Mouse (Mus musculus) ES-Bruce4 (cell line): ENCODE results near the gene Ext2. TPM values are rescaled to one million over a fixed set of nuclear protein-coding genes. Genes with fewer than 3 reads are reported as not detected.

ENCODE experiments used
- H3K27ac ChIP-seq: 2 replicates; pipeline ENCODE4 v1.5.1; 2012; ENCODE audit warnings: low read length, inconsistent platforms; ENCODE audit not compliant: insufficient read depth
- H3K27me3 ChIP-seq: 2 replicates; pipeline ENCODE4 v1.6.1; 2012; ENCODE audit warnings: mild to moderate bottlenecking, low read length, inconsistent platforms; ENCODE audit not compliant: control insufficient read depth, poor library complexity, insufficient read depth, severe bottlenecking
- H3K36me3 ChIP-seq: 2 replicates; pipeline ENCODE4 v1.6.1; 2012; ENCODE audit warnings: inconsistent platforms, mild to moderate bottlenecking, low read length, moderate library complexity; ENCODE audit not compliant: control insufficient read depth, poor library complexity, insufficient read depth, severe bottlenecking
- H3K4me1 ChIP-seq: one replicate; pipeline ENCODE4 v1.8.1; 2011; ENCODE audit warnings: low read length; ENCODE audit not compliant: control insufficient read depth, insufficient read depth
- H3K4me3 ChIP-seq: 2 replicates; pipeline ENCODE4 v1.5.1; 2011; ENCODE audit warnings: low read depth, mild to moderate bottlenecking, low read length
- H3K9ac ChIP-seq: 2 replicates; pipeline ENCODE4 v1.6.1; 2012; ENCODE audit warnings: low read depth, mild to moderate bottlenecking, inconsistent platforms; ENCODE audit not compliant: poor library complexity, severe bottlenecking
- H3K9me3 ChIP-seq: replicated peaks from 2 replicates; pipeline ENCODE4 v1.6.1; 2012; ENCODE audit warnings: mild to moderate bottlenecking, low read length, inconsistent platforms; ENCODE audit not compliant: control insufficient read depth, poor library complexity, insufficient read depth, severe bottlenecking
- CTCF ChIP-seq: IDR thresholded peaks from one replicate; pipeline ENCODE4 v1.8.1; 2011; ENCODE audit warnings: low read depth, low read length
- EP300 ChIP-seq: IDR thresholded peaks from 2 replicates; pipeline ENCODE4 v1.6.1; 2011; ENCODE audit warnings: low read depth, low read length; ENCODE audit not compliant: insufficient read depth
- POLR2A ChIP-seq: IDR thresholded peaks from one replicate; pipeline ENCODE4 v1.8.1; 2011; ENCODE audit warnings: low read length; ENCODE audit not compliant: insufficient read depth
- polyA plus RNA-seq: library from polyadenylated mRNA; stranded (reverse); fragments of >200 nt; gene quantifications from 2 replicates; pipeline ENCODE4 v1.2.4, GENCODE M21; 2011; ENCODE audit warnings: low read depth; ENCODE audit not compliant: missing spikeins, insufficient read depth, insufficient read length

Gene Ext2
- 32.8 and 36.6 TPM in 2 replicates for polyA plus RNA-seq

- Histone ChIP-seq H3K27ac (no peak within 1 kb of the TSS), H3K4me3 (peak within 1 kb of the TSS; percentile 81)
- TF ChIP-seq POLR2A: no peak
- peak; percentile 92 for TF ChIP-seq CTCF
Measured at GRCm38 (mm10) chr2:93822045-93822749, at the start of gene Ext2. Gene Ext2, minus strand, starts transcription at chr2:93822568.

GRCm38 (mm10) chr2:93871411-93871925, 49.1 kb upstream of the Ext2 start:
- Histone ChIP-seq H3K27me3 (no peaks in the 10 kb centered on the region), H3K36me3 (no peaks in the 10 kb centered on the region), H3K9ac (no peak overlapping the region), H3K27ac (no peak overlapping the region), H3K9me3 (no peaks in the 10 kb centered on the region), H3K4me3 (no peak overlapping the region), H3K4me1 (peaks cover 2% of the 10 kb centered on the region)
- no peak for TF ChIP-seq POLR2A
- TF ChIP-seq CTCF: no peak
- no peak for TF ChIP-seq EP300

More at GRCm38 (mm10) chr2:93822045-93822749, at the start of gene Ext2:
- H3K9ac ChIP-seq: peak within 1 kb of the TSS; percentile 71
- H3K27me3 ChIP-seq: no peaks in the 10 kb centered on the region
- H3K36me3 ChIP-seq: no peaks in the 10 kb centered on the region
- H3K4me1 ChIP-seq: no peaks in the 10 kb centered on the region
- H3K9me3 ChIP-seq: peaks cover 7% of the 10 kb centered on the region; the same call in 1 of the 2 replicates

GRCm38 (mm10) chr2:93870842-93871241, 48.5 kb upstream of the Ext2 start:
- peaks cover 2% of the 10 kb centered on the region for H3K4me1 ChIP-seq

GRCm38 (mm10) chr2:93869107-93869600, 46.8 kb upstream of the Ext2 start, which contains the start of gene Accsl:
Gene Accsl, minus strand, starts transcription at chr2:93869157.
- H3K4me3 ChIP-seq: no peak within 1 kb of the TSS
- peaks cover 2% of the 10 kb centered on the region for H3K4me1 ChIP-seq
- no peaks in the 10 kb centered on the region for H3K36me3 ChIP-seq
- H3K9ac ChIP-seq: no peak within 1 kb of the TSS
- H3K9me3 ChIP-seq: no peaks in the 10 kb centered on the region
- no peak within 1 kb of the TSS for H3K27ac ChIP-seq
- H3K27me3 ChIP-seq: no peaks in the 10 kb centered on the region
- TF ChIP-seq EP300 (no peak), CTCF (no peak), POLR2A (no peak)

More at GRCm38 (mm10) chr2:93870842-93871241, 48.5 kb upstream of the Ext2 start:
- Histone ChIP-seq H3K9ac (no peak overlapping the region), H3K9me3 (no peaks in the 10 kb centered on the region), H3K4me3 (no peak overlapping the region), H3K36me3 (no peaks in the 10 kb centered on the region), H3K27ac (no peak overlapping the region), H3K27me3 (no peaks in the 10 kb centered on the region)
- TF ChIP-seq POLR2A: no peak
- TF ChIP-seq EP300: no peak
- TF ChIP-seq CTCF: peak; percentile 37

GRCm38 (mm10) chr2:93868566-93868965, 46.2 kb upstream of the Ext2 start:
- H3K27ac ChIP-seq: no peak overlapping the region
- no peak overlapping the region for H3K9ac ChIP-seq
- no peaks in the 10 kb centered on the region for H3K9me3 ChIP-seq
- no peak overlapping the region for H3K4me3 ChIP-seq
- TF ChIP-seq EP300 (no peak), CTCF (peak; percentile 30), POLR2A (no peak)
- H3K36me3 ChIP-seq: no peaks in the 10 kb centered on the region
- H3K27me3 ChIP-seq: no peaks in the 10 kb centered on the region
- peaks cover 2% of the 10 kb centered on the region for H3K4me1 ChIP-seq

- Histone ChIP-seq H3K36me3 (no peaks in the 10 kb centered on the region), H3K27ac (no peak overlapping the region), H3K4me3 (no peak overlapping the region), H3K9ac (no peak overlapping the region), H3K4me1 (peaks cover 2% of the 10 kb centered on the region), H3K27me3 (no peaks in the 10 kb centered on the region), H3K9me3 (no peaks in the 10 kb centered on the region)
- TF ChIP-seq EP300: no peak
- TF ChIP-seq CTCF: no peak
- no peak for TF ChIP-seq POLR2A
Measured at GRCm38 (mm10) chr2:93863229-93863628, 40.9 kb upstream of the Ext2 start.
